Mouse (Mus musculus) NIH3T3 (cell line): Measurements from ENCODE around the gene Fam162a.
"Not testable (repeated sequence)": the region's sequence is repeated elsewhere in the genome, so short reads cannot be mapped to it uniquely, and the experiment has no call there.

Experiments used
- DNase-seq: peaks from one replicate; pipeline ENCODE4 v3.0.0-alpha.2; 2012; ENCODE audit warnings: low read depth

Gene Fam162a

GRCm38 (mm10) chr16:36062534-36062933 lies 8.9 kb downstream of the Fam162a start:
- not testable (repeated sequence) for DNase-seq

GRCm38 (mm10) chr16:36057933-36058475 lies 13.4 kb downstream of the Fam162a start:
- DNase-seq: no peak

GRCm38 (mm10) chr16:36056416-36056815 lies 15.0 kb downstream of the Fam162a start:
- DNase-seq: no peak

GRCm38 (mm10) chr16:36054920-36055319 lies 16.5 kb downstream of the Fam162a start:
- no peak for DNase-seq

GRCm38 (mm10) chr16:36053524-36054275 lies 17.7 kb downstream of the Fam162a start:
- DNase-seq: no peak

GRCm38 (mm10) chr16:36051491-36051890 lies 19.9 kb downstream of the Fam162a start:
- no peak for DNase-seq

- DNase-seq: no peak
Observed at GRCm38 (mm10) chr16:36047538-36047937, 23.9 kb downstream of the Fam162a start.

GRCm38 (mm10) chr16:36043964-36044363 lies 27.4 kb downstream of the Fam162a start:
- no peak for DNase-seq

GRCm38 (mm10) chr16:36043073-36043472 lies 28.3 kb downstream of the Fam162a start:
- no peak for DNase-seq

- DNase-seq: no peak
Observed at GRCm38 (mm10) chr16:36041625-36042020, 29.8 kb downstream of the Fam162a start.

GRCm38 (mm10) chr16:36040640-36041624 lies 30.5 kb downstream of the Fam162a start, which contains the start of gene Wdr5b:
Gene Wdr5b, plus strand, starts transcription at chr16:36041190.
- peak; percentile 97 for DNase-seq

GRCm38 (mm10) chr16:36028120-36028519 lies 43.3 kb downstream of the Fam162a start:
- DNase-seq: not testable (repeated sequence)

- DNase-seq: no peak
Observed at GRCm38 (mm10) chr16:36016335-36016734, 55.1 kb downstream of the Fam162a start.

- no peak for DNase-seq
Observed at GRCm38 (mm10) chr16:36008396-36008795, 63.0 kb downstream of the Fam162a start.

GRCm38 (mm10) chr16:35998852-35999251 lies 72.5 kb downstream of the Fam162a start:
- not testable (repeated sequence) for DNase-seq
